Mouse (Mus musculus): ENCODE data around the gene Men1. TPM values are rescaled to one million over a fixed set of nuclear protein-coding genes. Genes with fewer than 3 reads are reported as not detected.

Gene Men1
- polyA plus RNA-seq, 1 experiment from 2014 or later = 24.1 TPM

DNA sequence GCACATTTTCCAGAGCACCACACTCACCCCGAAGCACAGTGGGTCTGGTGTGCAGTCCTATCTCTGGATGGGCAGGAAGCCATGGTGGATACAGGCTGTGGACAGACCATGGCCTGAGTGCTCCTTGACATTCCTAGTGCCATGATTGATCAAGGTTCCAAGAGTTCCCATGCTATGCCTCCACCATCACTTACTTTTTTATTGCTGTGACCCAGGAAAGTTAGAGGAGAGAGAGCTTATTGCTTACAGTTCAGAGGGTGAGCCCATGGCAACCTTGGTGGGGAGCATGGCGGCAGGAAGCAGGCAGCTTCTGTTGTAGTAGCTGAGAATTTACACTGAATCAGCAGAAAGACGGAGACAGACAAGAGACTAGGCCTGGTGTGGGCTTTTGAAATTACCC is 26.5 kb downstream of the Men1 start:
- Histone ChIP-seq H3K9ac (ENCODE audit: low read length) (no peak overlapping the region), H3K4me2 (ENCODE audit: low read length) (no peak overlapping the region), H3K27ac (replicated peaks in 1 of 2; ENCODE audit: control insufficient read depth in 1 of 2, insufficient read depth in 1 of 2, low read depth in 2 of 2, low read length in 2 of 2) (no peak overlapping the region), H3K27me3 (ENCODE audit: control insufficient read depth, insufficient read depth, low read length) (no peaks in the 10 kb centered on the region), H3K9me3 (ENCODE audit: control insufficient read depth, low read length) (no peaks in the 10 kb centered on the region), H3K36me3 (ENCODE audit: control insufficient read depth, insufficient read depth, low read length) (peaks cover 32% of the 10 kb centered on the region), H3K4me3 (ENCODE audit: control insufficient read depth in 1 of 2, insufficient read depth in 1 of 2, low read depth in 1 of 2, low read length in 2 of 2) (no peak overlapping the region), H3K4me1 (ENCODE audit: control insufficient read depth in 2 of 2, insufficient read depth in 2 of 2, low read length in 2 of 2) (peaks cover 0 to 15% of the 10 kb centered on the region in 2 experiments; a peak in 2 of 4 replicates)
- no peak for ATAC-seq (ENCODE audit: insufficient number of reproducible peaks, insufficient read depth, low FRiP score, low read depth)
- 84% methylated on average over 3 of the region's 3 CpGs for WGBS

GRCm38 (mm10) chr19:6363091-6363410 is 28.3 kb downstream of the Men1 start:
- Histone ChIP-seq H3K9me3 (ENCODE audit: control insufficient read depth, low read length) (no peaks in the 10 kb centered on the region), H3K27me3 (ENCODE audit: control insufficient read depth, insufficient read depth, low read length) (no peaks in the 10 kb centered on the region), H3K9ac (ENCODE audit: low read length) (peak overlapping the region; percentile 98), H3K4me2 (ENCODE audit: low read length) (peak overlapping the region; percentile 62), H3K4me3 (ENCODE audit: control insufficient read depth in 1 of 2, insufficient read depth in 1 of 2, low read depth in 1 of 2, low read length in 2 of 2) (peak overlapping the region; percentile 50 to 92), H3K27ac (replicated peaks in 1 of 2; ENCODE audit: control insufficient read depth in 1 of 2, insufficient read depth in 1 of 2, low read depth in 2 of 2, low read length in 2 of 2) (peak overlapping the region; percentile 18 to 51), H3K4me1 (ENCODE audit: control insufficient read depth in 2 of 2, insufficient read depth in 2 of 2, low read length in 2 of 2) (peaks cover 0 to 15% of the 10 kb centered on the region in 2 experiments; a peak in 2 of 4 replicates), H3K36me3 (ENCODE audit: control insufficient read depth, insufficient read depth, low read length) (peaks cover 50% of the 10 kb centered on the region)
- no peak for ATAC-seq (ENCODE audit: insufficient number of reproducible peaks, insufficient read depth, low FRiP score, low read depth)
- 2% methylated on average over 11 of the region's 11 CpGs for WGBS

DNA sequence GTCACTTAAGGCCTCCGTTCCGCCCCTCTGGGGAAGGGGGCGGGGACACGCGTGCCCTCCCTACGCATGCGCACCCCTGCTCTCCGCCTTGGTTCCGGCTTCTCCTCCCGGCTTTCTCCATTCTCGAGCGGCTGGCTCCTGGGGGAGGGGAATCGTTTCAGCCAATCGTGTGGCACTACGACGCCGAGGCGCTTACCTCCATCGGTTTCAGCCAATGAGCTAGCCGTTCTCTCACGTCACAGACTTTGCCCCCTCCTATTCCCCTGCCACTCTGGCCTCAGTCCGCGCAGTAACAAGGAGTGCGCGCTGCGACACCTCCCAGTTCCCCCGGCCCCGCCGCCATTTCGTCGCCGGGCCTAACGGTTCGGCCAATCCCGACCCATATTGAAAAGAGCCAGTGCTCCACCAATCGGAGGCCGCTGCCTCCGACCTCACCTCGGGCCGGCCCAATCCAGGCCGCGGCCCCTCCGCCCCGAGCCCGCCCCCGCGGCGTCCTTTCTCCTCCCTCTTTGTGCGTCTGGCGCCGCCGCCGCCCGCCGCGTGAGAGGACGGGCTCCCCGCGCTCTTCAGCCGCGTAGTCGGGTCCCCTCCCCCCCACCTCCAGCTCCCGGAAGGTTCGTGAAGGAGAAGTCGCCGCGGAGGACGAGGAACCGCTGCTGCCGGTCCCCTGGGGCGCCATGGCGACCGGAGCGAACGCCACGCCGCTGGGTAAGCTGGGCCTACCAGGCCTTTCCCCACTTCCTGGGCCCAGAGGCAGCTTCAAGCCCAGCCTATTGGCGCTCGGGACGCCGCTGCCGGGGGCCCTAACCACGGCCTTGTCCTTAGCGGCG is 28.8 kb downstream of the Men1 start, which contains the start of gene Sf1:
Gene Sf1, plus strand, starts transcription at position 280 of the 830 bp plus-strand sequence.
- ATAC-seq (ENCODE audit: insufficient number of reproducible peaks, insufficient read depth, low FRiP score, low read depth) = peak; percentile 99
- H3K4me3 ChIP-seq (ENCODE audit: control insufficient read depth in 1 of 2, insufficient read depth in 1 of 2, low read depth in 1 of 2, low read length in 2 of 2) = peak within 1 kb of the TSS; percentile 82 to 92
- no peaks in the 10 kb centered on the region for H3K27me3 ChIP-seq (ENCODE audit: control insufficient read depth, insufficient read depth, low read length)
- H3K9me3 ChIP-seq (ENCODE audit: control insufficient read depth, low read length) = no peaks in the 10 kb centered on the region
- peaks cover 55% of the 10 kb centered on the region for H3K36me3 ChIP-seq (ENCODE audit: control insufficient read depth, insufficient read depth, low read length)
- under 1% methylated on average over 84 of the region's 85 CpGs for WGBS
- H3K27ac ChIP-seq (replicated peaks in 1 of 2; ENCODE audit: control insufficient read depth in 1 of 2, insufficient read depth in 1 of 2, low read depth in 2 of 2, low read length in 2 of 2) = peak within 1 kb of the TSS; percentile 97 to 98
- peak within 1 kb of the TSS; percentile 98 for H3K9ac ChIP-seq (ENCODE audit: low read length)
- H3K4me2 ChIP-seq (ENCODE audit: low read length) = peak within 1 kb of the TSS; percentile 87
- H3K4me1 ChIP-seq (ENCODE audit: control insufficient read depth in 2 of 2, insufficient read depth in 2 of 2, low read length in 2 of 2) = peaks cover 0 to 15% of the 10 kb centered on the region in 2 experiments; a peak in 2 of 4 replicates

- H3K36me3 ChIP-seq (ENCODE audit: control insufficient read depth, insufficient read depth, low read length) = peaks cover 62% of the 10 kb centered on the region
- no peaks in the 10 kb centered on the region for H3K27me3 ChIP-seq (ENCODE audit: control insufficient read depth, insufficient read depth, low read length)
- H3K4me3 ChIP-seq (ENCODE audit: control insufficient read depth in 1 of 2, insufficient read depth in 1 of 2, low read depth in 1 of 2, low read length in 2 of 2) = peak overlapping the region; percentile 82 to 92
- peak overlapping the region; percentile 98 for H3K9ac ChIP-seq (ENCODE audit: low read length)
- H3K4me1 ChIP-seq (ENCODE audit: control insufficient read depth in 2 of 2, insufficient read depth in 2 of 2, low read length in 2 of 2) = peaks cover 0 to 15% of the 10 kb centered on the region in 2 experiments; a peak in 2 of 4 replicates
- peak overlapping the region; percentile 87 for H3K4me2 ChIP-seq (ENCODE audit: low read length)
- peak overlapping the region; percentile 97 to 98 for H3K27ac ChIP-seq (replicated peaks in 1 of 2; ENCODE audit: control insufficient read depth in 1 of 2, insufficient read depth in 1 of 2, low read depth in 2 of 2, low read length in 2 of 2)
- H3K9me3 ChIP-seq (ENCODE audit: control insufficient read depth, low read length) = no peaks in the 10 kb centered on the region
- no peak for ATAC-seq (ENCODE audit: insufficient number of reproducible peaks, insufficient read depth, low FRiP score, low read depth)
- under 1% methylated on average over 53 of the region's 55 CpGs for WGBS
Measured at GRCm38 (mm10) chr19:6364317-6364725, 29.5 kb downstream of the Men1 start.

- Histone ChIP-seq H3K27ac (replicated peaks in 1 of 2; ENCODE audit: control insufficient read depth in 1 of 2, insufficient read depth in 1 of 2, low read depth in 2 of 2, low read length in 2 of 2) (peak overlapping the region in 1 of 2 experiments; percentile 98; a peak in 1 of 4 replicates), H3K36me3 (ENCODE audit: control insufficient read depth, insufficient read depth, low read length) (peaks cover 66% of the 10 kb centered on the region), H3K9ac (ENCODE audit: low read length) (peak overlapping the region; percentile 98), H3K9me3 (ENCODE audit: control insufficient read depth, low read length) (no peaks in the 10 kb centered on the region), H3K27me3 (ENCODE audit: control insufficient read depth, insufficient read depth, low read length) (no peaks in the 10 kb centered on the region), H3K4me2 (ENCODE audit: low read length) (peak overlapping the region; percentile 87), H3K4me3 (ENCODE audit: control insufficient read depth in 1 of 2, insufficient read depth in 1 of 2, low read depth in 1 of 2, low read length in 2 of 2) (peak overlapping the region; percentile 82 to 92), H3K4me1 (ENCODE audit: control insufficient read depth in 2 of 2, insufficient read depth in 2 of 2, low read length in 2 of 2) (peaks cover 0 to 15% of the 10 kb centered on the region in 2 experiments; a peak in 2 of 4 replicates)
- 3% methylated on average over 2 of the region's 2 CpGs for WGBS
- ATAC-seq (ENCODE audit: insufficient number of reproducible peaks, insufficient read depth, low FRiP score, low read depth) = no peak
Measured at GRCm38 (mm10) chr19:6364842-6365241, 30.1 kb downstream of the Men1 start.

- Histone ChIP-seq H3K4me2 (ENCODE audit: low read length) (no peak overlapping the region), H3K4me1 (ENCODE audit: control insufficient read depth in 2 of 2, insufficient read depth in 2 of 2, low read length in 2 of 2) (peaks cover 4 to 19% of the 10 kb centered on the region in 2 experiments), H3K36me3 (ENCODE audit: control insufficient read depth, insufficient read depth, low read length) (peaks cover 100% of the 10 kb centered on the region), H3K27me3 (ENCODE audit: control insufficient read depth, insufficient read depth, low read length) (no peaks in the 10 kb centered on the region), H3K9me3 (ENCODE audit: control insufficient read depth, low read length) (no peaks in the 10 kb centered on the region), H3K27ac (replicated peaks in 1 of 2; ENCODE audit: control insufficient read depth in 1 of 2, insufficient read depth in 1 of 2, low read depth in 2 of 2, low read length in 2 of 2) (no peak overlapping the region), H3K9ac (ENCODE audit: low read length) (no peak overlapping the region), H3K4me3 (ENCODE audit: control insufficient read depth in 1 of 2, insufficient read depth in 1 of 2, low read depth in 1 of 2, low read length in 2 of 2) (no peak overlapping the region)
- 87% methylated on average over 2 of the region's 2 CpGs for WGBS
- no peak for ATAC-seq (ENCODE audit: insufficient number of reproducible peaks, insufficient read depth, low FRiP score, low read depth)
Measured at GRCm38 (mm10) chr19:6370175-6370574, 35.4 kb downstream of the Men1 start.

- Histone ChIP-seq H3K27ac (replicated peaks in 1 of 2; ENCODE audit: control insufficient read depth in 1 of 2, insufficient read depth in 1 of 2, low read depth in 2 of 2, low read length in 2 of 2) (no peak overlapping the region), H3K27me3 (ENCODE audit: control insufficient read depth, insufficient read depth, low read length) (no peaks in the 10 kb centered on the region), H3K4me1 (ENCODE audit: control insufficient read depth in 2 of 2, insufficient read depth in 2 of 2, low read length in 2 of 2) (peaks cover 4 to 13% of the 10 kb centered on the region in 2 experiments), H3K4me2 (ENCODE audit: low read length) (no peak overlapping the region), H3K9me3 (ENCODE audit: control insufficient read depth, low read length) (no peaks in the 10 kb centered on the region), H3K9ac (ENCODE audit: low read length) (no peak overlapping the region), H3K4me3 (ENCODE audit: control insufficient read depth in 1 of 2, insufficient read depth in 1 of 2, low read depth in 1 of 2, low read length in 2 of 2) (no peak overlapping the region), H3K36me3 (ENCODE audit: control insufficient read depth, insufficient read depth, low read length) (peaks cover 100% of the 10 kb centered on the region)
- ATAC-seq (ENCODE audit: insufficient number of reproducible peaks, insufficient read depth, low FRiP score, low read depth) = no peak
- WGBS = 82% methylated on average over 3 of the region's 3 CpGs
Measured at GRCm38 (mm10) chr19:6372433-6372832, 37.7 kb downstream of the Men1 start.

All from heart, embryonic 14.5 days (tissue).